Comparison of ENCODE assay signal across 8 mouse cellular contexts in the genomic region with DNA sequence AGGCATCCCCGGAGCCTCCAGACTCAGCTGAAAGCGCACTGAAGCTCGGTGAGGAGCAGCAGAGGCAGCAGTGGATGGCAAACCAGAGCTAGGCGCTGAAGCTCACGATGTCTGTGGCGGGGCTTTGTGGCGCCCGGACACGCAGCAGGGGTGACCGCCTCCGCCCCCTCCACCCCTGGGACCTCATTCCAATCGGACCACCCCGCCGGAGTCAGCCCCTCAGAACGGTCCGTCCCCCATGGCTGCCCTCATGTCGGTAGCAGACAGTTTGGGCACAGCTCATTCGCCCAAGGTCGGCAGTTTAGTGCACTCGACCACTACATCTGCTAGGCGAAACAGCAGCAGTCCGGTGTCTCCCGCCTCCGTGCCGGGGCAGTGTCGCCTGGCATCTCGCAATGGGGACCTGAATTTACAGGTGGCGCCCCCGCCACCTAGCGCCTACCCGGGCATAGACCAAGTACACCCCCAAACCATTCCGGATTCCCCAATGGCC. TPM values are rescaled to one million over a fixed set of nuclear protein-coding genes. Genes with fewer than 3 reads are reported as not detected.
DNase-seq lines count a peak whose midpoint lies in the region; ATAC-seq and TF ChIP-seq lines count a peak whose summit lies in the region.

No protein-coding gene starts in this region.

- H3K4me2 ChIP-seq in heart, embryonic 12.5 days = peak overlapping the region; percentile 98
- H3K4me2 ChIP-seq in intestine, postnatal 0 days (replicated peaks; ENCODE audit: low read depth) = peak overlapping the region; percentile 65

- peak overlapping the region; percentile 65 for H3K9ac ChIP-seq in heart, embryonic 12.5 days
- H3K9ac ChIP-seq in intestine, postnatal 0 days (ENCODE audit: low read depth, low read length) = no peak overlapping the region

- DNase-seq in heart, postnatal 25 days (ENCODE audit: low spot score) = no peak
- DNase-seq in ZHBTc4 (ENCODE audit: low read depth, low spot score) = peak; percentile 50
- peak; percentile 13 for DNase-seq in mesoderm, embryonic 11.5 days (ENCODE audit: low read depth, low spot score)
- DNase-seq in spleen, postnatal 4 days (ENCODE audit: low spot score in 2 of 2) = no peak

- WGBS in heart, embryonic 12.5 days = 1% methylated on average over 32 of the region's 32 CpGs
- under 1% methylated on average over 27 of the region's 32 CpGs for WGBS in intestine, postnatal 0 days

- H3K27ac ChIP-seq in heart, embryonic 12.5 days (ENCODE audit: poor library complexity, severe bottlenecking) = no peak overlapping the region
- H3K27ac ChIP-seq in embryonic fibroblast, embryonic 13.5 days (ENCODE audit: insufficient read depth, low read length) = no peak overlapping the region
- no peak overlapping the region for H3K27ac ChIP-seq in intestine, postnatal 0 days (ENCODE audit: low read depth, low read length)
- H3K27ac ChIP-seq in testis, adult 2 months (ENCODE audit: control insufficient read depth, insufficient read depth, low read depth, low read length) = no peak overlapping the region

- no peaks in the 10 kb centered on the region for H3K36me3 ChIP-seq in heart, embryonic 12.5 days
- no peaks in the 10 kb centered on the region for H3K36me3 ChIP-seq in intestine, postnatal 0 days (ENCODE audit: control insufficient read depth, insufficient read depth)
- H3K36me3 ChIP-seq in testis, adult 2 months (ENCODE audit: control insufficient read depth, insufficient read depth, low read length) = no peaks in the 10 kb centered on the region

- H3K27me3 ChIP-seq in heart, embryonic 12.5 days (replicated peaks) = peaks cover 3% of the 10 kb centered on the region; the same call in 1 of the 2 replicates
- H3K27me3 ChIP-seq in intestine, postnatal 0 days (replicated peaks; ENCODE audit: control insufficient read depth, insufficient read depth, low read length) = 0 out of 2 replicates have a peak, but pooled peaks cover 9% of the 10 kb centered on the region
- H3K27me3 ChIP-seq in testis, adult 2 months (ENCODE audit: control insufficient read depth, insufficient read depth, low read length) = no peaks in the 10 kb centered on the region

- TF ChIP-seq POLR2A in embryonic fibroblast, embryonic 13.5 days (IDR thresholded peaks at IDR 0.05; ENCODE audit: low read depth, low read length) = no peak
- TF ChIP-seq POLR2A in testis, adult 2 months (IDR thresholded peaks at IDR 0.05; ENCODE audit: control insufficient read depth, low read depth, low read length) = no peak

- peaks cover 7% of the 10 kb centered on the region; the same call in 1 of the 2 replicates for H3K9me3 ChIP-seq in heart, embryonic 12.5 days (replicated peaks)
- H3K9me3 ChIP-seq in intestine, postnatal 0 days (ENCODE audit: control insufficient read depth) = no peaks in the 10 kb centered on the region

- no peak for ATAC-seq in heart, embryonic 12.5 days (ENCODE audit: insufficient number of reproducible peaks, low FRiP score)
- ATAC-seq in intestine, postnatal 0 days = no peak

- H3K4me1 ChIP-seq in heart, embryonic 12.5 days (replicated peaks) = peaks cover 8% of the 10 kb centered on the region; the same call in 1 of the 2 replicates
- H3K4me1 ChIP-seq in embryonic fibroblast, embryonic 13.5 days (ENCODE audit: control insufficient read depth, insufficient read depth, low read length) = peaks cover 4% of the 10 kb centered on the region; the same call in 1 of the 2 replicates
- no peaks in the 10 kb centered on the region for H3K4me1 ChIP-seq in intestine, postnatal 0 days (replicated peaks; ENCODE audit: control insufficient read depth, insufficient read depth, low read length)
- H3K4me1 ChIP-seq in testis, adult 2 months (ENCODE audit: control insufficient read depth, insufficient read depth, low read length) = peaks cover 2% of the 10 kb centered on the region

- intact Hi-C loops in heart, postnatal 25 days (cut with DNase I) = no loop called here

- no peak for TF ChIP-seq CTCF in embryonic fibroblast, embryonic 13.5 days (IDR thresholded peaks at IDR 0.05; ENCODE audit: borderline replicate concordance, insufficient read depth, low read length)
- 0 out of 2 replicates have a peak, but pooled peaks have one; percentile 7 for TF ChIP-seq CTCF in intestine, postnatal 0 days (IDR thresholded peaks at IDR 0.05; ENCODE audit: low read depth)
- no peak for TF ChIP-seq CTCF in testis, adult 2 months (IDR thresholded peaks at IDR 0.05; ENCODE audit: control insufficient read depth, insufficient read depth, insufficient replicate concordance, low read depth, low read length)

- H3K4me3 ChIP-seq in heart, embryonic 12.5 days = peak overlapping the region; percentile 58
- peak overlapping the region; percentile 13 for H3K4me3 ChIP-seq in embryonic fibroblast, embryonic 13.5 days (ENCODE audit: insufficient read depth, low read length)
- H3K4me3 ChIP-seq in intestine, postnatal 0 days (ENCODE audit: low read depth, low read length) = peak overlapping the region; percentile 29
- H3K4me3 ChIP-seq in testis, adult 2 months (ENCODE audit: control insufficient read depth, low read depth, low read length) = peak overlapping the region; percentile 23

RNA-seq across cellular contexts. Expression of a gene that starts 19.9 kb away (rescaled TPM):
- polyA plus RNA-seq in heart, embryonic 12.5 days (2016; fragmentation: Nextera tagmentation; extraction: Ambion mirVana) = 33.3 TPM in 2 replicates
- total RNA-seq in heart, postnatal 25 days (2021) = 10 to 100 TPM; 22.0 to 23.9 TPM
- 61.9 and 72.0 TPM in 2 replicates for polyA plus RNA-seq in embryonic fibroblast, embryonic 13.5 days (2011; ENCODE audit: insufficient read length, low read depth, missing spikeins)
- 5.9 and 6.8 TPM in 2 replicates for polyA plus RNA-seq in intestine, postnatal 0 days (2015; fragmentation: Nextera tagmentation; extraction: Ambion mirVana)
- polyA plus RNA-seq in testis, adult 2 months (2012; rRNA removed) = 15.5 and 16.0 TPM in 2 replicates

Comparison
In these comparisons a context has a peak if more than half of its experiments do, and no peak if none do; other contexts are left out.
1. DNase-seq: peak in ZHBTc4 (single experiment) and mesoderm, embryonic 11.5 days (single experiment); none in heart, postnatal 25 days (single experiment) and spleen, postnatal 4 days (0 of 2).
2. Peak in every context shown above with its lines, with median percentiles within 50 percentile points of each other: H3K4me3 ChIP-seq.